Mouse (Mus musculus): ENCODE measurements around the gene Dtx2. TPM values are rescaled to one million over a fixed set of nuclear protein-coding genes. Genes with fewer than 3 reads are reported as not detected.
A peak's percentile ranks its signal among the peaks of the same experiment; 100 is the strongest.

The Dtx2 gene
- polyA plus RNA-seq, 1 experiment = 16.3 TPM

- peaks cover 13% of the 10 kb centered on the region; the same call in 1 of the 2 replicates for H3K4me1 ChIP-seq (ENCODE audit: control insufficient read depth, insufficient read depth, low read length)
- peak; percentile 99 for DNase-seq
- H3K4me3 ChIP-seq (ENCODE audit: insufficient read depth, low read depth, low read length) = peak overlapping the region; percentile 68
- no peaks in the 10 kb centered on the region for H3K36me3 ChIP-seq (ENCODE audit: control insufficient read depth, insufficient read depth, low read length)
- peak overlapping the region; percentile 87 for H3K27ac ChIP-seq (ENCODE audit: insufficient read depth, low read depth, low read length)
- H3K27me3 ChIP-seq (replicated peaks; ENCODE audit: control insufficient read depth, insufficient read depth, low read length) = no peaks in the 10 kb centered on the region
- WGBS = under 1% methylated on average over 64 of the region's 64 CpGs
- TF ChIP-seq CTCF (conservative IDR thresholded peaks at IDR 0.05; ENCODE audit: insufficient read depth, insufficient read length, low read depth, low read length) (no peak), POLR2A (IDR thresholded peaks at IDR 0.05; ENCODE audit: low read depth, low read length) (peak; percentile 43)
These were observed 31.9 kb upstream of the Dtx2 start for GRCm38 (mm10) chr5:135962492-135963279.

GRCm38 (mm10) chr5:135963280-135963627 is 31.3 kb upstream of the Dtx2 start:
- DNase-seq = no peak
- TF ChIP-seq CTCF (conservative IDR thresholded peaks at IDR 0.05; ENCODE audit: insufficient read depth, insufficient read length, low read depth, low read length) = no peak
- TF ChIP-seq POLR2A (IDR thresholded peaks at IDR 0.05; ENCODE audit: low read depth, low read length) = no peak
- WGBS = 10% methylated on average over 6 of the region's 6 CpGs

GRCm38 (mm10) chr5:135965501-135965930 is 29.1 kb upstream of the Dtx2 start:
- no peak for TF ChIP-seq POLR2A (IDR thresholded peaks at IDR 0.05; ENCODE audit: low read depth, low read length)
- TF ChIP-seq CTCF (conservative IDR thresholded peaks at IDR 0.05; ENCODE audit: insufficient read depth, insufficient read length, low read depth, low read length) = no peak; the same call in 1 of the 2 replicates
- H3K36me3 ChIP-seq (ENCODE audit: control insufficient read depth, insufficient read depth, low read length) = no peaks in the 10 kb centered on the region
- H3K4me3 ChIP-seq (ENCODE audit: insufficient read depth, low read depth, low read length) = peak overlapping the region; percentile 1; the same call in 1 of the 2 replicates
- H3K4me1 ChIP-seq (ENCODE audit: control insufficient read depth, insufficient read depth, low read length) = 0 out of 2 replicates have a peak, but pooled peaks cover 10% of the 10 kb centered on the region
- DNase-seq = peak; percentile 61
- H3K27me3 ChIP-seq (replicated peaks; ENCODE audit: control insufficient read depth, insufficient read depth, low read length) = no peaks in the 10 kb centered on the region
- 9% methylated on average over 24 of the region's 24 CpGs for WGBS
- no peak overlapping the region for H3K27ac ChIP-seq (ENCODE audit: insufficient read depth, low read depth, low read length)

More at GRCm38 (mm10) chr5:135963280-135963627, 31.3 kb upstream of the Dtx2 start:
- H3K27ac ChIP-seq (ENCODE audit: insufficient read depth, low read depth, low read length) = peak overlapping the region; percentile 87
- 0 out of 2 replicates have a peak, but pooled peaks cover 10% of the 10 kb centered on the region for H3K4me1 ChIP-seq (ENCODE audit: control insufficient read depth, insufficient read depth, low read length)
- peak overlapping the region; percentile 68 for H3K4me3 ChIP-seq (ENCODE audit: insufficient read depth, low read depth, low read length)
- H3K27me3 ChIP-seq (replicated peaks; ENCODE audit: control insufficient read depth, insufficient read depth, low read length) = no peaks in the 10 kb centered on the region
- H3K36me3 ChIP-seq (ENCODE audit: control insufficient read depth, insufficient read depth, low read length) = no peaks in the 10 kb centered on the region

- Histone ChIP-seq H3K27me3 (replicated peaks; ENCODE audit: control insufficient read depth, insufficient read depth, low read length) (no peaks in the 10 kb centered on the region), H3K4me1 (ENCODE audit: control insufficient read depth, insufficient read depth, low read length) (0 out of 2 replicates have a peak, but pooled peaks cover 4% of the 10 kb centered on the region), H3K4me3 (ENCODE audit: insufficient read depth, low read depth, low read length) (no peak overlapping the region), H3K27ac (ENCODE audit: insufficient read depth, low read depth, low read length) (no peak overlapping the region), H3K36me3 (ENCODE audit: control insufficient read depth, insufficient read depth, low read length) (no peaks in the 10 kb centered on the region)
- TF ChIP-seq CTCF (conservative IDR thresholded peaks at IDR 0.05; ENCODE audit: insufficient read depth, insufficient read length, low read depth, low read length) (peak; percentile 40), POLR2A (IDR thresholded peaks at IDR 0.05; ENCODE audit: low read depth, low read length) (no peak)
- 62% methylated on average over 9 of the region's 9 CpGs for WGBS
- DNase-seq = no peak
These were observed 27.7 kb upstream of the Dtx2 start for GRCm38 (mm10) chr5:135966866-135967265.

GRCm38 (mm10) chr5:135968781-135969180 is 25.8 kb upstream of the Dtx2 start:
- Histone ChIP-seq H3K27ac (ENCODE audit: insufficient read depth, low read depth, low read length) (no peak overlapping the region), H3K4me3 (ENCODE audit: insufficient read depth, low read depth, low read length) (no peak overlapping the region), H3K4me1 (ENCODE audit: control insufficient read depth, insufficient read depth, low read length) (no peaks in the 10 kb centered on the region), H3K27me3 (replicated peaks; ENCODE audit: control insufficient read depth, insufficient read depth, low read length) (no peaks in the 10 kb centered on the region), H3K36me3 (ENCODE audit: control insufficient read depth, insufficient read depth, low read length) (no peaks in the 10 kb centered on the region)
- 68% methylated on average over 1 of the region's 1 CpGs for WGBS
- peak; percentile 53 for DNase-seq
- no peak for TF ChIP-seq POLR2A (IDR thresholded peaks at IDR 0.05; ENCODE audit: low read depth, low read length)
- TF ChIP-seq CTCF (conservative IDR thresholded peaks at IDR 0.05; ENCODE audit: insufficient read depth, insufficient read length, low read depth, low read length) = 0 out of 2 replicates have a peak, but pooled peaks have one; percentile 16

- TF ChIP-seq POLR2A (IDR thresholded peaks at IDR 0.05; ENCODE audit: low read depth, low read length) = no peak
- TF ChIP-seq CTCF (conservative IDR thresholded peaks at IDR 0.05; ENCODE audit: insufficient read depth, insufficient read length, low read depth, low read length) = no peak
- Histone ChIP-seq H3K27me3 (replicated peaks; ENCODE audit: control insufficient read depth, insufficient read depth, low read length) (no peaks in the 10 kb centered on the region), H3K36me3 (ENCODE audit: control insufficient read depth, insufficient read depth, low read length) (no peaks in the 10 kb centered on the region), H3K27ac (ENCODE audit: insufficient read depth, low read depth, low read length) (no peak overlapping the region), H3K4me3 (ENCODE audit: insufficient read depth, low read depth, low read length) (no peak overlapping the region), H3K4me1 (ENCODE audit: control insufficient read depth, insufficient read depth, low read length) (no peaks in the 10 kb centered on the region)
- WGBS = 80% methylated on average over 6 of the region's 6 CpGs
- no peak for DNase-seq
These were observed 24.4 kb upstream of the Dtx2 start for GRCm38 (mm10) chr5:135970247-135970646.

- Histone ChIP-seq H3K27ac (ENCODE audit: insufficient read depth, low read depth, low read length) (no peak overlapping the region), H3K27me3 (replicated peaks; ENCODE audit: control insufficient read depth, insufficient read depth, low read length) (no peaks in the 10 kb centered on the region), H3K4me1 (ENCODE audit: control insufficient read depth, insufficient read depth, low read length) (no peaks in the 10 kb centered on the region), H3K4me3 (ENCODE audit: insufficient read depth, low read depth, low read length) (no peak overlapping the region), H3K36me3 (ENCODE audit: control insufficient read depth, insufficient read depth, low read length) (no peaks in the 10 kb centered on the region)
- DNase-seq = no peak
- TF ChIP-seq CTCF (conservative IDR thresholded peaks at IDR 0.05; ENCODE audit: insufficient read depth, insufficient read length, low read depth, low read length) = no peak
- 84% methylated on average over 7 of the region's 7 CpGs for WGBS
These were observed 22.7 kb upstream of the Dtx2 start for GRCm38 (mm10) chr5:135971876-135972275.

Data from kidney, adult 2 months (tissue).